Mouse (Mus musculus) ES-E14 (cell line): ENCODE results near the gene Arhgap9.

Experiments
- CHD2 ChIP-seq: IDR thresholded peaks from 2 replicates; pipeline ENCODE4 v1.6.1; 2014; ENCODE audit warnings: mild to moderate bottlenecking, low read depth, low read length, inconsistent platforms
- ZNF384 ChIP-seq: IDR thresholded peaks from 2 replicates; pipeline ENCODE4 v1.6.1; 2012; ENCODE audit warnings: low read depth, low read length, inconsistent platforms

GRCm38 (mm10) chr10:127272371-127272770 lies 49.4 kb upstream of the Arhgap9 start:
- no peak for TF ChIP-seq ZNF384
- no peak for TF ChIP-seq CHD2
